Mouse (Mus musculus) spleen, adult 2 months (tissue): ENCODE measurements at regions not wholly inside any gene's neighbourhood (a gene's known extent, or its start where the extent isn't known, plus 50 kb on each side); places are given as distances from the start of the nearest gene placed in this dataset.

Experiments
- DNase-seq, 2 experiments: peaks; one replicate each; pipeline versions ENCODE4 v3.0.0 to v3.0.0-alpha.2; 2012 to 2021; ENCODE audit warnings: low spot score in 2 of 2, low read depth in 1 of 2
- H3K27ac ChIP-seq: fragments of 200-500 bp; 2 replicates; pipeline ENCODE4 v1.5.1; 2012; ENCODE audit warnings: low read length, inconsistent platforms; ENCODE audit not compliant: insufficient read depth
- H3K27me3 ChIP-seq: fragments of 200-500 bp; 2 replicates; pipeline ENCODE4 v1.6.1; 2012; ENCODE audit warnings: mild to moderate bottlenecking, moderate library complexity, low read length, inconsistent platforms; ENCODE audit not compliant: control insufficient read depth, insufficient read depth
- H3K36me3 ChIP-seq: fragments of 200-500 bp; 2 replicates; pipeline ENCODE4 v1.6.1; 2012; ENCODE audit warnings: mild to moderate bottlenecking, low read length, inconsistent platforms; ENCODE audit not compliant: control insufficient read depth, insufficient read depth
- H3K4me1 ChIP-seq: fragments of 200-500 bp; 2 replicates; pipeline ENCODE4 v1.6.1; 2011; ENCODE audit warnings: inconsistent platforms; ENCODE audit not compliant: control insufficient read depth, insufficient read depth, insufficient read length
- H3K4me3 ChIP-seq: fragments of 200-500 bp; 2 replicates; pipeline ENCODE4 v1.5.1; 2011; ENCODE audit warnings: mild to moderate bottlenecking, inconsistent platforms; ENCODE audit not compliant: insufficient read depth, insufficient read length; ENCODE audit errors: extremely low read depth
- CTCF ChIP-seq: fragments of 200-500 bp; IDR thresholded peaks from 2 replicates; pipeline ENCODE4 v1.5.1; 2011; ENCODE audit warnings: mild to moderate bottlenecking, inconsistent platforms; ENCODE audit not compliant: insufficient read depth, insufficient read length, insufficient replicate concordance; ENCODE audit errors: extremely low read depth
- POLR2A ChIP-seq: fragments of 200-500 bp; IDR thresholded peaks from 2 replicates; pipeline ENCODE4 v1.6.1; 2011; ENCODE audit warnings: low read depth, low read length, inconsistent platforms
- WGBS: fragments of 180-500 bp; shearing (Covaris S2); methylation state at CpG from one replicate; pipeline ENCODE4 v1.1.7; 2018; 5-methylcytosine and 5-hydroxymethylcytosine counted together

DNA sequence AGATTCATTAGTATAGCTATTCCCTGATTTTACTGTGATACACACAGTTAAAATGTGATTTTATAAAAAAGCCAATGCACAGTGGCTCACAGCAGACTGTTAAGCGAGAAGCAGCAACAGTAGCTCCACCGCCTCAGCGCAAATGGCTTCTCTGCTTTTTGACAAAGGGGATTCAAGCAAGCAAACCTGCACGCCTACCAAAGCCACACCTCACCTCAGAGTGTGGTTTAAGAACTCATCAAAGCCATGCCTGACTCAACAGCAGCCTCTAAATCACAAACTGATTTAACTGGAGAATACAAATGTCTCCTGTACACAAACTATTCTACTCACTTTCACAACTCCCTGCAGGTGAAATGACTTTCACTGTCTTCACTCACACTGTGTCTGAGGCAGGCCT is 704.5 kb downstream of the Car8 start:
- no peak overlapping the region for H3K4me3 ChIP-seq
- DNase-seq, result no peak
- TF ChIP-seq CTCF, result no peak
- no peak for TF ChIP-seq POLR2A
- 64% methylated on average over 4 of the region's 4 CpGs for WGBS
- no peak overlapping the region for H3K27ac ChIP-seq
- no peaks in the 10 kb centered on the region for H3K36me3 ChIP-seq
- no peaks in the 10 kb centered on the region for H3K27me3 ChIP-seq
- no peaks in the 10 kb centered on the region for H3K4me1 ChIP-seq

- no peak for TF ChIP-seq POLR2A
- WGBS, result 88% methylated on average over 2 of the region's 2 CpGs
- H3K27me3 ChIP-seq, result no peaks in the 10 kb centered on the region
These were observed 711.1 kb downstream of the Car8 start for GRCm38 (mm10) chr4:7527718-7528117.

DNA sequence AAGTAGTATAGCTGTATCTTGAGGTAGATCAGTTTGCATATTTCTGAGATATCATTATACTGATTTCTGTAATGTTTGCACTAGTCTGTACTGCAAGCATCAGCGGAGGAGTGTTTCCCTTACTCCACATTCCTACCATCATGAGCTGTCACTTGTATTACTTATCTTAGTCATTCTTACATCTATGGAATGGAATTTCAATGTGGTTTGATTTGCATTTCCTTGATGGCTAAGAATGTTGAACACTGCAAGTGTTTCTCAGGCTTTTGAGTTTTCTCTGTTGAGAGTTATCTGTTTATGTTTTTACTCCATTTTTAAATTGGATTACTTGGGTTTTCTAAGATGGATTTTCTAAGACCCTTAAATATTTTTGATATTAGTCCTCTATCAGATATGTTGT is 725.8 kb downstream of the Car8 start:
- no peaks in the 10 kb centered on the region for H3K36me3 ChIP-seq
- DNase-seq, result no peak
- H3K4me3 ChIP-seq, result no peak overlapping the region
- H3K4me1 ChIP-seq, result no peaks in the 10 kb centered on the region
- H3K27ac ChIP-seq, result no peak overlapping the region
- no peaks in the 10 kb centered on the region for H3K27me3 ChIP-seq
- TF ChIP-seq POLR2A (no peak), CTCF (no peak)
- WGBS, result 83% methylated on average over 1 of the region's 1 CpGs

More at GRCm38 (mm10) chr4:7527718-7528117, 711.1 kb downstream of the Car8 start:
- Histone ChIP-seq H3K4me1 (no peaks in the 10 kb centered on the region), H3K36me3 (no peaks in the 10 kb centered on the region), H3K4me3 (no peak overlapping the region), H3K27ac (no peak overlapping the region)
- DNase-seq, result no peak

GRCm38 (mm10) chr4:7485552-7485951 is 753.3 kb downstream of the Car8 start:
- H3K36me3 ChIP-seq, result no peaks in the 10 kb centered on the region
- no peak overlapping the region for H3K27ac ChIP-seq
- H3K4me3 ChIP-seq, result no peak overlapping the region
- TF ChIP-seq CTCF (no peak), POLR2A (no peak)
- H3K4me1 ChIP-seq, result no peaks in the 10 kb centered on the region
- no peaks in the 10 kb centered on the region for H3K27me3 ChIP-seq
- no peak for DNase-seq

- WGBS, result 3% methylated on average over 9 of the region's 9 CpGs
- DNase-seq, result peak; percentile 40 to 52
- peaks cover 4% of the 10 kb centered on the region for H3K4me1 ChIP-seq
- H3K4me3 ChIP-seq, result peak overlapping the region; percentile 49
- H3K27ac ChIP-seq, result peak overlapping the region; percentile 60
- H3K27me3 ChIP-seq, result no peaks in the 10 kb centered on the region
- no peaks in the 10 kb centered on the region for H3K36me3 ChIP-seq
- no peak for TF ChIP-seq CTCF
- TF ChIP-seq POLR2A, result no peak
These were observed 783.7 kb downstream of the Car8 start for GRCm38 (mm10) chr4:7455130-7455529.

GRCm38 (mm10) chr4:7452678-7453077 is 786.2 kb downstream of the Car8 start:
- Histone ChIP-seq H3K27ac (no peak overlapping the region), H3K27me3 (no peaks in the 10 kb centered on the region), H3K4me1 (peaks cover 2% of the 10 kb centered on the region), H3K36me3 (no peaks in the 10 kb centered on the region), H3K4me3 (no peak overlapping the region)
- DNase-seq, result no peak
- WGBS, result 69% methylated on average over 3 of the region's 3 CpGs
- no peak for TF ChIP-seq POLR2A
- TF ChIP-seq CTCF, result no peak

DNA sequence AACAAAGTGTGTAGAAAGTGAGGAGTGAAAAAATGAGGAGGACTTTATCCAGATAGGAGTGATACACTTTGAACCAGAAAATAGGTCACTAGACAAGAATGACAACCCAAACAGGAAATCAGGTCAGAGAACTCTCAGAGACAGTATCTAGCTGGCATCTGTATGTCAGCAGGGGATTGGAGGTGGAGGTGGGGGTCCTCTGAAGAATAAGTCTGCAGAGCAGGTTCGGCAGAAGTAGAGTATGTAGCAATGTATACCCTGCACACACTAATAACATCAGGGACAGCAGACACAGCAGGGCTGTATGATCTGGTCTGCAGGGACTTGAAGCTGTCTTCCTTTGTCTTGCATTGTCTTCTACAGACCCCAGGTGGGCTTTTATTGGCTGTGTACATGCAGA is 787.9 kb downstream of the Car8 start:
- Histone ChIP-seq H3K27ac (no peak overlapping the region), H3K27me3 (no peaks in the 10 kb centered on the region), H3K4me3 (no peak overlapping the region), H3K36me3 (no peaks in the 10 kb centered on the region), H3K4me1 (peaks cover 2% of the 10 kb centered on the region)
- 67% methylated on average over 1 of the region's 1 CpGs for WGBS
- TF ChIP-seq CTCF, result no peak
- no peak for TF ChIP-seq POLR2A
- DNase-seq, result no peak

- no peak for DNase-seq
- Histone ChIP-seq H3K27me3 (no peaks in the 10 kb centered on the region), H3K4me3 (no peak overlapping the region), H3K4me1 (no peaks in the 10 kb centered on the region), H3K36me3 (no peaks in the 10 kb centered on the region), H3K27ac (no peak overlapping the region)
- WGBS, result 88% methylated on average over 3 of the region's 3 CpGs
- no peak for TF ChIP-seq POLR2A
- TF ChIP-seq CTCF, result no peak
These were observed 809.5 kb downstream of the Car8 start for GRCm38 (mm10) chr4:7429308-7429707.
